Mouse (Mus musculus) lung, adult 2 months (tissue): Measurements from ENCODE around the gene Inpp4b. TPM values are rescaled to one million over a fixed set of nuclear protein-coding genes. Genes with fewer than 3 reads are reported as not detected.

ENCODE experiments used
- DNase-seq: peaks from one replicate; pipeline ENCODE4 v3.0.0; 2022
- H3K4me1 ChIP-seq: fragments of 200-500 bp; 2 replicates; pipeline ENCODE4 v1.6.1; 2011; ENCODE audit warnings: low read length; ENCODE audit not compliant: control insufficient read depth, insufficient read depth
- H3K4me3 ChIP-seq: fragments of 200-500 bp; replicated peaks from 2 replicates; pipeline ENCODE3; 2011; ENCODE audit warnings: low read depth, mild to moderate bottlenecking, control low read depth, low read length; ENCODE audit errors: extremely low read depth
- CTCF ChIP-seq: fragments of 200-500 bp; IDR thresholded peaks from 2 replicates; pipeline ENCODE4 v1.5.1; 2011; ENCODE audit warnings: mild to moderate bottlenecking, low read length, control low read depth; ENCODE audit not compliant: insufficient read depth
- POLR2A ChIP-seq: fragments of 200-500 bp; IDR thresholded peaks from 2 replicates; pipeline ENCODE4 v1.6.1; 2011; ENCODE audit warnings: low read depth, mild to moderate bottlenecking, control low read depth, low read length, borderline replicate concordance; ENCODE audit errors: extremely low read depth
- WGBS: fragments of 180-500 bp; shearing (Covaris S2); methylation state at CpG from one replicate; pipeline ENCODE4 v1.1.7; 2018; 5-methylcytosine and 5-hydroxymethylcytosine counted together
- polyA plus RNA-seq: library from polyadenylated mRNA; depleted of rRNA; stranded (reverse); fragments of >200 nt; gene quantifications from 2 replicates; pipeline ENCODE4 v1.2.3, GENCODE M21; 2012

The Inpp4b gene
- polyA plus RNA-seq, 1 experiment: 2.6 TPM

DNA sequence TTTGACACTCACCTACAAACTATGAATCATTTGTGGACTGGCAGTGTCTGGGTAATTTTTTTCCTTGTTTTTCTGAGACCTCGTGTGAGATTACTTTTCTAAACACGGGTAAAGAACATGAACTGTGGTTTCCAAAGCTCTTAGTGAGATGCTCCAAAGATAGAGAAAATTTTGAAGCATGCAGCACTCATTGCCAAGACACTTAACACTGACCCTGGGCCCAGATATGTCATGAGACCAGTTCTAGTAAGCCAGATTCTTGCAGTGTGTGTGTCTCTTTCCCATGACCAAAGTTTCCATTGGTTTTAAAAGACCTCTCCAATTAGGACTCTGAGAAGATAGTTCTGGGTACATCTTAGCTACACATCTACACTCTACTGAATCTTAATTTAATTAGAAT, 484.1 kb downstream of the Inpp4b start:
- DNase-seq: no peak
- 36% methylated on average over 2 of the region's 2 CpGs for WGBS
- TF ChIP-seq POLR2A (no peak), CTCF (no peak)
- no peaks in the 10 kb centered on the region for H3K4me1 ChIP-seq
- H3K4me3 ChIP-seq: no peak overlapping the region

DNA sequence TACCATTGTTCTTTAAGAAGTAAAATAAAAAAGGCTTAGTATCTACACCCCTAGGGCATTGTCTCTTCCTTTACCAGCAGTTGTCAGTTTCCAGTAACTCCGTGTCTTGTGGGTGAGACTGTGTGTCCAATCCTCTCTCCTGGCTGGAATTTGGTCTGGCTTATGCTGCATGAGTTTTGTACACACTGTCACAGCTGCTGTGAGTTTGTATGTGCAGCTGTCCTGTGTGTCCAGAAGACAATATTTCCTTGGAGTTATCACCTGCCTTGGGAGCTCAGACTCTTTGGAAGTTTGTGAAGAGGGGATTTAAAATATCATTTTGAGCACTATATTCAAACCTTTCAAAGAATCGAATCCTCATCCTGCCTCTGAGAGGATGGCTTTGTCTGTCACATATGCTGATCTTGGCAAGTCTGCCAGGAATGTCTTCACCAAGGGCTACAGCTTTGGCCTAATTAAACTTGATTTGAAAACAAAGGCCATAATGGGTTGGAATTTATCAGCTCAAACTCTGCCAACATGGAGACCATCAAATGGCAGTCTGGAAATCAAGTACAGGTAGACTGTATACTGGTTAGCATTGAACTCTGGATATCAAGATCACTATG, 485.1 kb downstream of the Inpp4b start:
- 65% methylated on average over 2 of the region's 2 CpGs for WGBS
- no peak for DNase-seq

DNA sequence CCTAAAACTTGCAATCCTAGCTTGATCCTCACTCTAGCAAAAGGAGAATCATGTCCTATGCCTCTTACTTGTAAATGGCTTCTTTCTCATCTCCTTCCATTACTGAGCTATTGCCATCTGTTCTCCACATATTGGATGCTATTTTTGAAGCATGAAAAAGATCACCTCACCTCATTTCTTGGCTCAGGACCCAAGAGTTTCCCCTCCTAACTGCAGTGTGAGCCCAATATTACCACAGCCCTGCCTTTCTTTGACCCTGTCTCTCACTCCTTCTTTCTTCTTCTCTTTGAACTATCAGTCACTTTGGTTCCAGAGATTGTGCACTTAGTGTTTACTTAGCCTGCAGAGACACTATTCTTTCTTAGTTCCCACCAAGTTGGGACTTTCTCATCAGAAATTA, 489.1 kb downstream of the Inpp4b start:
- DNase-seq: no peak
- Histone ChIP-seq H3K4me3 (no peak overlapping the region), H3K4me1 (no peaks in the 10 kb centered on the region)
- TF ChIP-seq POLR2A: no peak
- no peak for TF ChIP-seq CTCF

More for the DNA sequence above, 485.1 kb downstream of the Inpp4b start:
- Histone ChIP-seq H3K4me3 (no peak overlapping the region), H3K4me1 (no peaks in the 10 kb centered on the region)
- no peak for TF ChIP-seq POLR2A
- TF ChIP-seq CTCF: no peak

- no peak for DNase-seq
- no peaks in the 10 kb centered on the region for H3K4me1 ChIP-seq
- H3K4me3 ChIP-seq: no peak overlapping the region
- no peak for TF ChIP-seq CTCF
- no peak for TF ChIP-seq POLR2A
Measured at GRCm38 (mm10) chr8:81833852-81834251, 491.5 kb downstream of the Inpp4b start.

GRCm38 (mm10) chr8:81840512-81840911, 498.2 kb downstream of the Inpp4b start:
- DNase-seq: no peak
- Histone ChIP-seq H3K4me1 (no peaks in the 10 kb centered on the region), H3K4me3 (no peak overlapping the region)
- no peak for TF ChIP-seq POLR2A
- TF ChIP-seq CTCF: no peak

- 69% methylated on average over 10 of the region's 10 CpGs for WGBS
- Histone ChIP-seq H3K4me1 (no peaks in the 10 kb centered on the region), H3K4me3 (no peak overlapping the region)
- no peak for TF ChIP-seq POLR2A
- TF ChIP-seq CTCF: no peak
- no peak for DNase-seq
Measured at GRCm38 (mm10) chr8:81844104-81844982, 502.0 kb downstream of the Inpp4b start.

GRCm38 (mm10) chr8:81847929-81848328, 505.6 kb downstream of the Inpp4b start:
- Histone ChIP-seq H3K4me3 (no peak overlapping the region), H3K4me1 (no peaks in the 10 kb centered on the region)
- DNase-seq: no peak
- TF ChIP-seq POLR2A: no peak
- TF ChIP-seq CTCF: no peak
- 91% methylated on average over 2 of the region's 2 CpGs for WGBS

DNA sequence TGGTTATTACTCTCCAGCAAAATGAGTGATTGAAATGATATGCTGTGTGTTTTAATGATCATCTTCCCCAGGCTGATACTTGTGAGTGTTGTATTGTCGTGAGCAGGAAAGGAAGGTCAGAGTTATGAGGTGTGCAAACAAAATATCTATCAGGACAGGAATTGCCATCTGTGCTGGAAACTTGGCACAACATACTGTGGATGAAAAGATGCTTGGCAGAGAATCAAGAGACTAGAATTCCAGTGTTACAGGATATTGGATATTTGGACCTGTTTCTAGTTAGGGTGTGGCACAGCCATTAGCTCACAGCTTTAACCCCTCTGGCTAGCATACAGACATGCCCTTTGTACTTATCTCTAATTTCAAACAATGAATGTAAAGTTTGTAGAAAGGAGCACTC, 507.6 kb downstream of the Inpp4b start:
- Histone ChIP-seq H3K4me1 (no peaks in the 10 kb centered on the region), H3K4me3 (no peak overlapping the region)
- WGBS: 29% methylated on average over 1 of the region's 1 CpGs
- DNase-seq: no peak
- TF ChIP-seq POLR2A (no peak), CTCF (no peak)

- 69% methylated on average over 4 of the region's 4 CpGs for WGBS
- H3K4me1 ChIP-seq: no peaks in the 10 kb centered on the region
- no peak for TF ChIP-seq CTCF
- no peak for DNase-seq
- no peak overlapping the region for H3K4me3 ChIP-seq
Measured at GRCm38 (mm10) chr8:81853184-81853583, 510.8 kb downstream of the Inpp4b start.

DNA sequence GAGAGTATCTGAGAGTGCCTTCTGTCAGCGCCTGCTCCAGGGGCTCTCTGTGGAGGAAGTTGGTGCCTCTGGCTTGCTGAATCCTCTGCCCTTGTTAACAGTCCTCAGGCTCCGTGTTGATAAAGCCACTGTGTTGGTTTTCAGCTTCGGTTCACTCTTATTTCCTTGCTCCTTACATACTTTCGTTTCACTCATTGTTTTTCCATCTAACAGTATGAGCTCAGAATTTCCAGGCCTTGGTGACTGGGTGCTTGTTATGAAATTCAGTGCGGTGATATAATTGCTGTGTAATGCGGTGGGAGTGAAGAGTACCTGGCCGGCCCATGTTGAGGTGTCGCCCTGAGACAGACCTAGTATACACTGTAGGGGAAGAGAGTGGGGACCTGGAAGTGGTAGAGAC, 512.2 kb downstream of the Inpp4b start:
- TF ChIP-seq CTCF (no peak), POLR2A (no peak)
- WGBS: 52% methylated on average over 8 of the region's 8 CpGs
- DNase-seq: no peak
- H3K4me1 ChIP-seq: no peaks in the 10 kb centered on the region
- no peak overlapping the region for H3K4me3 ChIP-seq

- WGBS: 60% methylated on average over 1 of the region's 1 CpGs
- TF ChIP-seq POLR2A (no peak), CTCF (no peak)
- DNase-seq: no peak
- Histone ChIP-seq H3K4me3 (no peak overlapping the region), H3K4me1 (no peaks in the 10 kb centered on the region)
Measured at GRCm38 (mm10) chr8:81855009-81855408, 512.7 kb downstream of the Inpp4b start.
